Mouse (Mus musculus) embryonic facial prominence, embryonic 11.5 days (tissue): Measurements from ENCODE around the gene Timm13. TPM values are rescaled to one million over a fixed set of nuclear protein-coding genes. Genes with fewer than 3 reads are reported as not detected.

ENCODE experiments used
- ATAC-seq: fragments of 200-750 bp; cut with Nextera tagmentation; replicated peaks from 2 replicates; pipeline ENCODE4 v1.8.0; 2017; ENCODE audit warnings: low read depth; ENCODE audit not compliant: insufficient number of reproducible peaks, low FRiP score, low TSS enrichment
- DNase-seq: peaks from one replicate; pipeline ENCODE4 v3.0.0-alpha.2; 2015; ENCODE audit warnings: low spot score
- H3K27ac ChIP-seq: fragments of 300-500 bp; sonication (generic); replicated peaks from 2 replicates; pipeline ENCODE4 v1.5.1; 2014; ENCODE audit warnings: mild to moderate bottlenecking, low read depth, low read length, control low read depth
- H3K27me3 ChIP-seq: fragments of 300-500 bp; sonication (generic); 2 replicates; pipeline ENCODE4 v1.6.1; 2014; ENCODE audit warnings: mild to moderate bottlenecking, low read length, moderate library complexity, mixed read lengths; ENCODE audit not compliant: control insufficient read depth, insufficient read depth
- H3K36me3 ChIP-seq: fragments of 300-500 bp; sonication (generic); replicated peaks from 2 replicates; pipeline ENCODE4 v1.6.1; 2014; ENCODE audit warnings: low read depth, mild to moderate bottlenecking, low read length, moderate library complexity, mixed read lengths; ENCODE audit not compliant: control insufficient read depth, insufficient read depth
- H3K4me1 ChIP-seq: fragments of 300-500 bp; sonication (generic); 2 replicates; pipeline ENCODE4 v1.6.1; 2014; ENCODE audit warnings: low read length, mixed read lengths; ENCODE audit not compliant: control insufficient read depth, insufficient read depth
- H3K4me2 ChIP-seq: fragments of 300-500 bp; sonication (generic); 2 replicates; pipeline ENCODE4 v1.6.1; 2014; ENCODE audit warnings: low read depth, mild to moderate bottlenecking, control low read depth, low read length, moderate library complexity
- H3K4me3 ChIP-seq: fragments of 300-500 bp; sonication (generic); 2 replicates; pipeline ENCODE4 v1.5.1; 2014; ENCODE audit warnings: low read depth, low read length, control low read depth
- H3K9ac ChIP-seq: fragments of 300-500 bp; sonication (generic); replicated peaks from 2 replicates; pipeline ENCODE4 v1.6.1; 2014; ENCODE audit warnings: mild to moderate bottlenecking, control low read depth, low read length
- H3K9me3 ChIP-seq: fragments of 300-500 bp; sonication (generic); replicated peaks from 2 replicates; pipeline ENCODE4 v1.6.1; 2016; ENCODE audit warnings: mild to moderate bottlenecking, low read length, inconsistent platforms, mixed read lengths; ENCODE audit not compliant: control insufficient read depth
- WGBS: fragments of 180-500 bp; shearing (Covaris S2); extraction: QIAGEN DNeasy Blood & Tissue Kit; methylation state at CpG from one replicate; pipeline ENCODE4 v1.1.7; 2014; 5-methylcytosine and 5-hydroxymethylcytosine counted together
- polyA plus RNA-seq: library from polyadenylated mRNA; unstranded; fragments of >200 nt; fragmentation: Nextera tagmentation; extraction: Ambion mirVana; gene quantifications from 2 replicates; pipeline ENCODE4 v1.2.1, GENCODE M21; 2014

The Timm13 gene
- polyA plus RNA-seq, 1 experiment from 2014 or later, result 266 TPM

DNA sequence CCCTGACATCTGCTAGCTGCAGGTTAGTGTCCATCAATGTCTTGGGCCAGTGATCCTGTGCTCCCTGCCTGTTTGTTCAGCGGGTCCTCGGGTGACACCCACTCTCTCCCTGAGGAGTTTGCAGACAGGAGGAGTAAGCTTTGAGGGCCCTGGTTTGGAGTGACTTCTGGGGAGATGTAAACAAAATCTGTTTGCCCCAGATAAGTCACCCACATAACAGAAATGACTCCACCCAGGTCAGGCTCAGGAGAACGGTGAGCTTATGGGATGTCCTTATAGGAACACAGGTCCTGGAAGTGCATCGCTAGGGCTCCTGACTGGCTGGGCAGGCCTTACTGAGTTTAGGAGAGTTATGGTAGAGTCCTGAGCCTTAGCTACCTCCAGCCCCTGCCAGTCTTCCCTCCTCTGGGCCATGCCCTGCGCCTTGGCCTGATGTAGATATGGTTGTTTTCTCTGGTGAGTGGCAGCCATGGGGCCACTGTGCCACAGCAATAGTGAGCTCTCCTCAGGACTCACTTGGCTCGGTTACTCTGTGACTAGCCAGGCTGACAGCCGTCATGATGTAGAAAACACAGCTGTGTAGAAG is 42.3 kb downstream of the Timm13 start:
- Histone ChIP-seq H3K9me3 (no peaks in the 10 kb centered on the region), H3K4me2 (no peak overlapping the region), H3K27ac (no peak overlapping the region), H3K36me3 (no peaks in the 10 kb centered on the region), H3K4me1 (peaks cover 3% of the 10 kb centered on the region; the same call in 1 of the 2 replicates), H3K27me3 (no peaks in the 10 kb centered on the region), H3K4me3 (no peak overlapping the region), H3K9ac (no peak overlapping the region)
- DNase-seq, result no peak
- ATAC-seq, result no peak
- 75% methylated on average over 7 of the region's 7 CpGs for WGBS

DNA sequence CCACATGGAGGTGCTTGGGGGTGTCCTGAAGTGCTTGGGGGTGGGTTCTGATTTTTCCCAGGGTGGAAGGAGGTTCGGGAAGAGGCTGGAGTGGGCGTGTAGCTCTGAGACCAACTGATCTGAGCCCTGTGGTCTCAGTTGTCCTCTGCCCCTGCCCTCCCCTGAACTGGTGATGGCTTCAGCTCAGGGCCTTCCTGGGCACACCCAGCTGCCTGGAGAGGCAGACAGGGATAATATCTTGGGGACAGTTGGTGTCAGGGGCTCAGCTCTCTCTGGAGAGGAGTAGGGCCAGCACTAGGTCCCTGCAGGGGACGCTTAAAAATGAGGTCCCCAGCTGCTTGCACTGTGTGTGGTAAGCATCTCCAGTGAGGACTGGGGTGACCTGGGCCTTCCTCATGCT is 42.9 kb downstream of the Timm13 start:
- no peak for ATAC-seq
- Histone ChIP-seq H3K4me2 (no peak overlapping the region; the same call in 1 of the 2 replicates), H3K27me3 (no peaks in the 10 kb centered on the region), H3K4me1 (peaks cover 3% of the 10 kb centered on the region; the same call in 1 of the 2 replicates), H3K27ac (peak overlapping the region; percentile 59; the same call in 1 of the 2 replicates), H3K36me3 (no peaks in the 10 kb centered on the region), H3K9ac (peak overlapping the region; percentile 22; the same call in 1 of the 2 replicates), H3K9me3 (no peaks in the 10 kb centered on the region), H3K4me3 (no peak overlapping the region)
- no peak for DNase-seq
- 41% methylated on average over 3 of the region's 3 CpGs for WGBS

GRCm38 (mm10) chr10:80857386-80857785 is 43.4 kb downstream of the Timm13 start:
- Histone ChIP-seq H3K4me1 (peaks cover 3% of the 10 kb centered on the region; the same call in 1 of the 2 replicates), H3K4me3 (no peak overlapping the region), H3K9ac (peak overlapping the region; percentile 22; the same call in 1 of the 2 replicates), H3K4me2 (peak overlapping the region; percentile 7; the same call in 1 of the 2 replicates), H3K9me3 (no peaks in the 10 kb centered on the region), H3K27me3 (no peaks in the 10 kb centered on the region), H3K27ac (peak overlapping the region; percentile 59; the same call in 1 of the 2 replicates), H3K36me3 (peaks cover 1% of the 10 kb centered on the region; the same call in 1 of the 2 replicates)
- DNase-seq (no peak), ATAC-seq (no peak)
- WGBS, result 34% methylated on average over 8 of the region's 8 CpGs

DNA sequence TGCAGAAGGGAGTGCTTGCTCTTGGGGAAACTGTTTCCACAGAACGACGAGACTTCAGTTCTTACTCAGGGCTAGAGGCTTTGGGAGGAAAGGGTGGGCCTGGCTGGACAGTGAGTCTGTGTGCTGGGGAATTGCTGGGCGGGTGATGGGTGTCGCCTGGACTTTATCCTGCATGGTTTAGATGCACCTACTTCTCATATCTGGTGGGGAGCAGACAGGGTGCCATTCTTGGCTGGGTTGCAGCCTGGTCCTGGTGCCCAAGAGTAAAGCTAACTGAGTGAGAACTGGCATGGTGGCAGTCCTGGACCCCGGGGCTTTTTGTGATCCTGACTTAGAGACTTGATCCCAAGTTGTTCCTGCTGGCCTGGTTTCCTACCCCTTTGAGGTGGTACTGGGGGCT is 43.9 kb downstream of the Timm13 start:
- no peak overlapping the region for H3K4me3 ChIP-seq
- H3K4me2 ChIP-seq, result peak overlapping the region; percentile 7
- H3K27ac ChIP-seq, result no peak overlapping the region
- ATAC-seq, result no peak
- peaks cover 3% of the 10 kb centered on the region; the same call in 1 of the 2 replicates for H3K4me1 ChIP-seq
- DNase-seq, result no peak
- H3K9me3 ChIP-seq, result no peaks in the 10 kb centered on the region
- peak overlapping the region; percentile 22; the same call in 1 of the 2 replicates for H3K9ac ChIP-seq
- WGBS, result 67% methylated on average over 5 of the region's 5 CpGs
- no peaks in the 10 kb centered on the region for H3K27me3 ChIP-seq
- H3K36me3 ChIP-seq, result peaks cover 4% of the 10 kb centered on the region; the same call in 1 of the 2 replicates

DNA sequence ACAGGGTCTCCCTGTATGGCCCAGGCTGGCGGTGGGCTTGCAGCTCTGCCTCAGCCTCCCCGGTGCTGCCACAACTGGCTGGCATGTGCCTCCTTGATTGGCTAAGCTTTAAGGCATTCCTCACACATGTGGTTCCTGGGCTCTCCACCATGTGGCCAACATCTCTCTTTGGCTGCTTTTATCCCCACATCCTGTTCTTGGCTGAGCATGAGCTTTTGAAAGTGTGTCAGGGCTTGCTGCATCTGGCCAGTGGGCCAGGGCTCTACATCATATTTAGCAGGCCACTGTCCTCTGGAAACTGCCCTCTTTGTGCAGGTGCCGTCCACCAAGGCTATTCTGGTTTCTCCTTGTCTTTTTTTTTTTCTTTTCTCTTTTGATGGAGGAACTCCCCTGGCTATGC is 44.5 kb downstream of the Timm13 start:
- DNase-seq (peak; percentile 29), ATAC-seq (no peak)
- H3K36me3 ChIP-seq, result peaks cover 4% of the 10 kb centered on the region
- H3K4me1 ChIP-seq, result peaks cover 3% of the 10 kb centered on the region; the same call in 1 of the 2 replicates
- peak overlapping the region; percentile 95 for H3K4me2 ChIP-seq
- no peak overlapping the region for H3K27ac ChIP-seq
- peak overlapping the region; percentile 18; the same call in 1 of the 2 replicates for H3K9ac ChIP-seq
- no peaks in the 10 kb centered on the region for H3K27me3 ChIP-seq
- H3K9me3 ChIP-seq, result no peaks in the 10 kb centered on the region
- peak overlapping the region; percentile 89; the same call in 1 of the 2 replicates for H3K4me3 ChIP-seq
- WGBS, result 51% methylated on average over 3 of the region's 3 CpGs

GRCm38 (mm10) chr10:80855749-80856073 is 45.1 kb downstream of the Timm13 start:
- peak overlapping the region; percentile 87 for H3K9ac ChIP-seq
- DNase-seq, result no peak
- H3K4me3 ChIP-seq, result peak overlapping the region; percentile 89
- no peak overlapping the region for H3K27ac ChIP-seq
- peaks cover 3% of the 10 kb centered on the region; the same call in 1 of the 2 replicates for H3K4me1 ChIP-seq
- peak overlapping the region; percentile 95 for H3K4me2 ChIP-seq
- WGBS, result 16% methylated on average over 11 of the region's 11 CpGs
- no peaks in the 10 kb centered on the region for H3K27me3 ChIP-seq
- no peaks in the 10 kb centered on the region for H3K9me3 ChIP-seq
- ATAC-seq, result no peak; the same call in 1 of the 2 replicates
- H3K36me3 ChIP-seq, result peaks cover 4% of the 10 kb centered on the region

GRCm38 (mm10) chr10:80854913-80855748 is 45.6 kb downstream of the Timm13 start, which contains the start of the genes Lsm7 and Sppl2b:
Lsm7 (minus strand) TSS chr10:80855209.
Sppl2b (plus strand) TSS chr10:80855275.
- H3K9me3 ChIP-seq, result no peaks in the 10 kb centered on the region
- H3K4me1 ChIP-seq, result peaks cover 3% of the 10 kb centered on the region; the same call in 1 of the 2 replicates
- DNase-seq, result peak; percentile 97
- peaks cover 4% of the 10 kb centered on the region for H3K36me3 ChIP-seq
- WGBS, result under 1% methylated on average over 77 of the region's 81 CpGs
- no peak within 1 kb of the TSS for H3K27ac ChIP-seq
- peak within 1 kb of the TSS; percentile 87 for H3K9ac ChIP-seq
- peak within 1 kb of the TSS; percentile 95 for H3K4me2 ChIP-seq
- peak within 1 kb of the TSS; percentile 89 for H3K4me3 ChIP-seq
- ATAC-seq, result peak; percentile 72
- H3K27me3 ChIP-seq, result no peaks in the 10 kb centered on the region
